Mouse (Mus musculus): ENCODE results near the gene Col11a2.

Gene Col11a2

DNA sequence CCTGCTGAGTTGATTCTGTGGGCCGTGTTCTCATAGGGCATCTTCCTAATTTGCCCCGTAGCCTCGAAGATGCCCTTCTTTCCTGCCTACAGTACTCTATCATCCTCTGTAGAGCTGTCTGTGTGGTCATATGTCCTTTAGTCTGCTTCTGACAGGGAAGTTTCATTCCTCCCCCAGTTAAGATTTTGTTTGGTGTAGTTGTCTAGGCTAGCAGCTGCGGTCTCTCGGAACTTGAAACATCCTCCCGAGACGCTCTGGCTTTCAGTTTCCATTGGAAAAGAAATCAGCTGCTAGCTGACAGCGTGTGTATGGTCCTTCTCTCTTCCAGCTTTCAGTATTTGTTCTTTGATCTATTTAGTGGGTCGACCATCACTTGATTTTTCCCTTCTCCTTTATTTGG, 65.6 kb downstream of the Col11a2 start:
- no peak for DNase-seq (ENCODE audit: low spot score)

DNA sequence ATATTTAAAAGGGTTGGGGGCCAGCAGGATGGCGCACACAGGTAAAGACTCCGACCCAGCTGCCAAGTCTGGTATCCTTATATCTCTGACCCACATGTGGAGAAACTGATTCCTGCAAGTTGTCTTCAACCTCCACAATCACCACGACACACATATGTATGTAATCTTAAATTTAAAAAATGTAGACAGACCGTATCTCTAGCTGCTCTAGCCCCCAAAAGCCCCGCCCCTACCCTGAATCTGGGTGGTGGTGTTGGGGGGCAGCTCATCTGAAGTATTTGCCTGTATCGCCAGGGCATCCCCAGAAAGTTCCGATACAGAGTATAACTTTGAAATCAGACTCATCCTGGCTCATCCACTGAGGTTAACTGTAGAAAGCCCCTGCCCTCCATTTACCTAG, 67.3 kb downstream of the Col11a2 start:
- no peak for DNase-seq (ENCODE audit: low spot score)

DNA sequence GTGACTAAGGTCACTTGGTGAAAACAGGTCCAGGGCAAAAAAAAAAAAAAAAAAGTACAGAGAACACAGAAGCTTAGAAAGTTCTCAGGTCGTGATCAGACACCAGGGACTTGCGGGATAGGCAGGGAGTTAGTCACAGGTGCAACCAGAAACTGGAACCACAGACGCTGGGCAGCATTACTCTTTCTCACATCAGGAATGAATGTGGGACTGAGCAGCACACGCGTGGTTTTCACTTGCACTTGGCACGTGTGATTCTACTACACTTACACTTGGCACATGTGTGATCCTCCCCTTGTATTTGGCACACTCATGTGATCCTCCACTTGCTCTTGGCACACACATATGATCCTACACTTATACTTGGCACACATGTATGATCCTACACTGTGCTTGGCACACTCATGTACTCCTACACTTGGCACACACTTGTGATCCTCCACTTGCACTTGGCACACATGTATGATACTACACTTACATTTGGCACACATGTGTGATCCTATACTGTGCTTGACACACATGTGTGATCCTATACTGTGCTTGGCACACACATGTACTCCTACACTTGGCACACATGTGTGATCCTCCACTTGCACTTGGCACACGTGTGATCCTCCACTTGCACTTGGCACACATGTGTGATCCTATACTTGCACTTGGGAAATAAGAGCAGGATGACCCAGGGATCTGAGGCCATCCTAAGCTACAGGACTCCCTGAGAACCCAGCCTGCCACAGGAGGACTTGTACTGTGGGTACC, 68.1 kb downstream of the Col11a2 start:
- DNase-seq (ENCODE audit: low spot score): no peak

DNA sequence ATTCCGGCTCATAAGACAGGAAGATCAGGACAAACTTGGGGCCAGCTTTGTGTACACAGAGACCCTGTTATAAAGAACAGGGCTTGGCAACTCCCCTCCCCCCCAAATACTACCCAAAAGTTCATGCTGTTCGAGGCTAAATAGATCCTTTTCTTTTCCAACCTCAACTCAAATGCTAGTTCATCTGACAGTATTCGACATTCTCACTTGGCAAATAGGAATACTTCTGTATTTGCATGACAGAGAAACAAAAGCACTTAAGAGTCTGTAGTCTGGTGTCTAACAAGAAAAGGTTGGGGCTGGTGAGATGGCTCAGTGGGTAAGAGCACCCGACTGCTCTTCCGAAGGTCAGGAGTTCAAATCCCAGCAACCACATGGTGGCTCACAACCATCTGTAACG, 69.2 kb downstream of the Col11a2 start:
- DNase-seq (ENCODE audit: low spot score): no peak

DNA sequence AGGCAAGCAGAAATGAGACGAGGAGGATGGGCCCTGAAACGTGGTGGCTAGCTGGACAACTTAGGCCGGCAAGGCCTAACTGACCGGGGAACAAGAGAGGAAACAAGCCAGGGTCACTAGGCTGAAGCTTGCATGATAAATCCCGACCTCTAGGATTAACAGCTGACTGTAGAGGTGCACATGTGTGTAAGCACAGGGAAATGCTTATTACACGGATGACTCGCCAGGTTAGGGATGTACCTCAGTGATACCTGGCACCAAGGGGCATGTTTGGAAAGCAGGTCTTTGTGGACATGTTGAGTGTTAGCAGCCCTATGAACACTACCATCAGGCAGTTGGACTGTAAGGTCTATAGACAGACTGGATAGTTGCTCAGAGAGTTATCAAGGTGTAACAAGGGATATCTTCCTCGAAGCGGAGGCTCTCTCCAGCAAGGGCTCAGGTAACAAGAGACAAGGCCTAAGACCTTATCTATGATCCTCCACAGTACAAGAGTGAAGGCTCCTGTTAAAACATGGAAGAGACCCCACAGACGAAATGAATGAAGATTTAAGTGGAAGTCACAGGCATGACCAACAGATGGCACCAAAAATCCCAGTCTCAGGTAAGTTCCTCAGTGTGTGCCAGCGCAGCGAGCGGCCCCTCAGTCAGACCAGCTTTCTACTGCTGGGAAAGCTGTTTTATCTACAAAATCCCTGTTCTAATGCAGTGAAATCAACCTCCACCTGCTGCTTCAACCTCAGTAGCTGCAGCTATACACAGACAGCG, 70.0 kb downstream of the Col11a2 start:
- no peak for DNase-seq (ENCODE audit: low spot score)

DNA sequence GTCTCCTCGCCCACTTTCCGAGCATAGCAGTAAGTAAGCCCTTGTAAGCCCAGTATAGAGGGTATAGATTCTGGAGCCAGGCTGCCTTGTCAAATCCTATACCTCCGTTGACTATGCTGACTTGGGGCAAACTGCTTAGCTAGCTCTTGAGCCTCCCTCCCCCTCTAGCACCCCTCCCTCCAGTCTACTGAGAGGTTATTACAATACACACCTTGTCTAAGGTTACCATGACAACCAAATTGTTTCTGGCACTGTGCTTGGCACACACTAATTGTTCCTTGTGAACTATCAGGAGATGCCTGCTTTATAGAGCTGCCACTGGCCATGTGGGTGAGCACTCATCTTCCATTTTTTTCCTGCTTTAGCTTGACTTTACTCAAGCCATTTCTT, 70.6 kb downstream of the Col11a2 start:
- DNase-seq (ENCODE audit: low spot score): no peak

DNA sequence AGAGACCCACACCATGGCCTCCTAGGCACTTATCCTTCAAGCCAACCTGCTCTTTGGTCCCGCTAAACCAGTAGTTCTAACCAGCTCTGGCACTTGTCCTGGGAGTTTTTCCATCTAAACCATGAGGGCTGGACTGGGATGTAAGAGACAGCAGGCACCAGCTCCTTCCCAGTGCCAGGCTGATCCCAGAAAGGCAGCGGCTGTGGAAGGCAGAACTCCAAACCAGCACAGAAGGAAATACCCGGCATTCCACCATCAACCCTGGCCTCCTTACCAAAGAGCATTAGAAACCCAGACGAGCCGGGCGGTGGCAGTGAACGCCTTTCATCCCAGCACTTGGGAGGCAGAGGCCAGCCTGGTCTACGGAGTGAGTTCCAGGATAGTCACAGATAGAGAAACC, 71.1 kb downstream of the Col11a2 start:
- no peak for DNase-seq (ENCODE audit: low spot score)

DNA sequence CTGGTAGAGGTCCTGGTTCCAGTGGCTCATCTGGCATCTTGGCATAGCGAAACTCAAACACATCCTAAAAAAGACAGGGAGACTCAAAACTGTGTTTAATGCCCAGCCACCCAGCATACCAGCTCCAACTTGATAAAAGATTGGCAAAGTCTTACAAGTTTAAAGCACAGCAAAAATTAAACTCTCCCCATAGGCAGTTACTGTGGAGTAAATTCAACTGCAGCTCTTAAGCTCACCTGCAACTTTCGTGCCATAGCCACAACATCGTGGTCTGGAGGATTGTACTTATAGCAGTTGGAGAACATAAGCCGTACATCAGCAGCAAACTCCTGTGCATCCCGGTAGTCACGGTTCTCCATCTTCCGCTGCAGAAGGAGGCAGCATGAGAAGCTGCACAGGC, 74.9 kb downstream of the Col11a2 start:
- no peak for DNase-seq (ENCODE audit: low spot score)

Measured in lung, postnatal 25 days (tissue).